Mouse (Mus musculus) megakaryocyte, adult 5-6 weeks (primary cell): ENCODE measurements around the gene Col11a2. TPM values are rescaled to one million over a fixed set of nuclear protein-coding genes. Genes with fewer than 3 reads are reported as not detected.

ENCODE experiments used
- ATAC-seq: 2 replicates; pipeline ENCODE4 v1.8.0; 2016; ENCODE audit warnings: mild to moderate bottlenecking, inconsistent platforms; ENCODE audit not compliant: poor library complexity, severe bottlenecking
- total RNA-seq, 2 experiments: library from RNA; stranded (forward) in 1 of 2; stranded (reverse) in 1 of 2; fragments of 153-499, 151-499 nt in 1 of 2; fragments of 221-1000, 200-1000 nt in 1 of 2; gene quantifications; 2 replicates each; pipeline versions ENCODE4 v1.2.3 to v1.2.4; 2015 to 2017

The Col11a2 gene
- total RNA-seq, 2 experiments from 2014 or later = 0.87 to 1.5 TPM

GRCm38 (mm10) chr17:34047404-34048050 is 8.3 kb downstream of the Col11a2 start:
- ATAC-seq = peak; percentile 85

- ATAC-seq = peak; percentile 83
Observed at GRCm38 (mm10) chr17:34057224-34057623, 18.0 kb downstream of the Col11a2 start.

GRCm38 (mm10) chr17:34068864-34069263 is 29.6 kb downstream of the Col11a2 start:
- ATAC-seq = 0 out of 2 replicates have a peak, but pooled peaks have one; percentile 11

- ATAC-seq = peak; percentile 89
Observed at GRCm38 (mm10) chr17:34072091-34072490, 32.9 kb downstream of the Col11a2 start.

GRCm38 (mm10) chr17:34075271-34075670 is 36.0 kb downstream of the Col11a2 start:
- ATAC-seq = no peak

GRCm38 (mm10) chr17:34077549-34077948 is 38.3 kb downstream of the Col11a2 start:
- ATAC-seq = peak; percentile 80

- no peak for ATAC-seq
Observed at GRCm38 (mm10) chr17:34078148-34078547, 38.9 kb downstream of the Col11a2 start.

GRCm38 (mm10) chr17:34079002-34079401 is 39.8 kb downstream of the Col11a2 start:
- no peak for ATAC-seq

- ATAC-seq = peak; percentile 78
Observed at GRCm38 (mm10) chr17:34079621-34080020, 40.4 kb downstream of the Col11a2 start.

GRCm38 (mm10) chr17:34083104-34083503 is 43.9 kb downstream of the Col11a2 start:
- ATAC-seq = no peak

GRCm38 (mm10) chr17:34087386-34087785 is 48.1 kb downstream of the Col11a2 start:
- no peak for ATAC-seq

- ATAC-seq = no peak
Observed at GRCm38 (mm10) chr17:34088124-34088523, 48.9 kb downstream of the Col11a2 start.

- no peak for ATAC-seq
Observed at GRCm38 (mm10) chr17:34090923-34091322, 51.7 kb downstream of the Col11a2 start.

- peak; percentile 64 for ATAC-seq
Observed at GRCm38 (mm10) chr17:34092197-34092875, 53.1 kb downstream of the Col11a2 start, which contains the start of gene H2-Oa. H2-Oa (plus strand) TSS chr17:34092340.

GRCm38 (mm10) chr17:34093199-34093874 is 54.1 kb downstream of the Col11a2 start:
- no peak for ATAC-seq

- peak; percentile 53 for ATAC-seq
Observed at GRCm38 (mm10) chr17:34094283-34095035, 55.2 kb downstream of the Col11a2 start.

- ATAC-seq = no peak
Observed at GRCm38 (mm10) chr17:34096497-34097010, 57.3 kb downstream of the Col11a2 start.

- ATAC-seq = no peak
Observed at GRCm38 (mm10) chr17:34097272-34097671, 58.0 kb downstream of the Col11a2 start.

- no peak for ATAC-seq
Observed at GRCm38 (mm10) chr17:34098709-34099479, 59.7 kb downstream of the Col11a2 start.

GRCm38 (mm10) chr17:34099531-34099930 is 60.3 kb downstream of the Col11a2 start:
- ATAC-seq = no peak
